ENCODE assay signal across 14 mouse cellular contexts in the genomic region with DNA sequence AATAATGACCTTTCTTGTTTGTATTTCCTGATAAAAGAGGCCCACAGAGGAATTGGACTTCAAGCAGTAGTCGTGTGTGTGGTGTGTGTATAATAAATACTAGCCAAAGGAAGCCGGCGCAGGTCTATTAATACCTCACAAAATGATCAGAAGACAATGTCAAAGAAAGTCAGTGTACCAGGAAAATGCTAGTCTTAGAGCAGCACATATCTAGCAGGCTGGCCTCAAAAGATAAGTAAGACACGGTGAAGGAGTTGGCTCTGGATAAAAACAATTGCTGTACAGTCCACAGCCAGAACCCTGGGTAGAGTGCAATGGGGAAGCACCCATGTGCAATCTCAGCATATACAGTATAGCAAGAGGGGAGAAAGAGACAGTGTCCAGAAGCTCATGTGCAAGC. TPM values are rescaled to one million over a fixed set of nuclear protein-coding genes. Genes with fewer than 3 reads are reported as not detected.
DNase-seq lines count a peak whose midpoint lies in the region; ATAC-seq and TF ChIP-seq lines count a peak whose summit lies in the region.
"Had no signal": no experiment of that assay in that cellular context is flagged by ENCODE, and none has a peak within 500 bp of the region (broad histone marks: within the 10 kb centered on the region; RNA-seq: fewer than 3 reads in every experiment).

No protein-coding gene starts in this region.

- WGBS in heart, embryonic 16.5 days = 55% methylated on average over 4 of the region's 4 CpGs
- WGBS in heart, adult 2 months = 34% methylated on average over 4 of the region's 4 CpGs
- 18% methylated on average over 4 of the region's 4 CpGs for WGBS in liver, embryonic 13.5 days (ENCODE audit: insufficient replicate concordance)
- WGBS in midbrain, embryonic 10.5 days = 93% methylated on average over 4 of the region's 4 CpGs

- H3K4me1 ChIP-seq in heart, embryonic 16.5 days (ENCODE audit: control insufficient read depth, insufficient read depth, low read length) = no peaks in the 10 kb centered on the region
- H3K4me1 ChIP-seq in heart, adult 2 months (ENCODE audit: control insufficient read depth, insufficient read depth, low read length) = no peaks in the 10 kb centered on the region
- H3K4me1 ChIP-seq in liver, embryonic 13.5 days (replicated peaks) = peaks cover 21% of the 10 kb centered on the region
- H3K4me1 ChIP-seq in midbrain, embryonic 10.5 days = no peaks in the 10 kb centered on the region
- H3K4me1 ChIP-seq: midbrain, embryonic 13.5 days had no signal

- no peaks in the 10 kb centered on the region for H3K9me3 ChIP-seq in heart, embryonic 16.5 days (replicated peaks; ENCODE audit: control insufficient read depth, low read length)
- H3K9me3 ChIP-seq in liver, embryonic 13.5 days (replicated peaks) = no peaks in the 10 kb centered on the region
- no peaks in the 10 kb centered on the region for H3K9me3 ChIP-seq in midbrain, embryonic 10.5 days (replicated peaks)
- H3K9me3 ChIP-seq: midbrain, embryonic 13.5 days had no signal

- no peak overlapping the region for H3K27ac ChIP-seq in heart, embryonic 16.5 days (ENCODE audit: low read length)
- H3K27ac ChIP-seq in heart, adult 2 months = no peak overlapping the region
- no peak overlapping the region; the same call in 1 of the 2 replicates for H3K27ac ChIP-seq in liver, embryonic 13.5 days
- no peak overlapping the region for H3K27ac ChIP-seq in midbrain, embryonic 10.5 days (replicated peaks)
- H3K27ac ChIP-seq: macrophage; midbrain, embryonic 13.5 days had no signal

- H3K79me2 ChIP-seq in heart, adult 2 months (replicated peaks; ENCODE audit: control insufficient read depth, insufficient read depth, low read length) = no peaks in the 10 kb centered on the region

- H3K36me3 ChIP-seq in heart, embryonic 16.5 days (ENCODE audit: control insufficient read depth, insufficient read depth) = peaks cover 25% of the 10 kb centered on the region
- H3K36me3 ChIP-seq in heart, adult 2 months (ENCODE audit: control insufficient read depth, insufficient read depth, low read length) = no peaks in the 10 kb centered on the region
- peaks cover 35% of the 10 kb centered on the region for H3K36me3 ChIP-seq in liver, embryonic 13.5 days
- H3K36me3 ChIP-seq in midbrain, embryonic 10.5 days = peaks cover 62% of the 10 kb centered on the region

- TF ChIP-seq CTCF in heart, adult 2 months (IDR thresholded peaks at IDR 0.05) = no peak

- no peak overlapping the region for H3K4me2 ChIP-seq in heart, embryonic 16.5 days (ENCODE audit: low read depth, low read length)
- 0 out of 2 replicates have a peak overlapping the region, but pooled peaks have one; percentile 24 for H3K4me2 ChIP-seq in liver, embryonic 13.5 days
- H3K4me2 ChIP-seq: heart, embryonic 11.5 days; midbrain, embryonic 13.5 days had no signal

- no peak for TF ChIP-seq EP300 in heart, adult 2 months (IDR thresholded peaks at IDR 0.05; ENCODE audit: insufficient read depth, low read depth, low read length)

- 0 out of 2 replicates have a peak, but pooled peaks have one; percentile 28 for ATAC-seq in heart, embryonic 16.5 days (replicated peaks; ENCODE audit: extremely low read depth, insufficient read depth, low FRiP score)
- ATAC-seq in common myeloid progenitor, adult 5-6 weeks (replicated peaks; ENCODE audit: low read depth, poor library complexity, severe bottlenecking) = peak; percentile 48
- peak; percentile 86 for ATAC-seq in liver, embryonic 13.5 days (ENCODE audit: low read depth)
- ATAC-seq in megakaryocyte-erythroid progenitor cell, adult 5-6 weeks (replicated peaks; ENCODE audit: low FRiP score, low TSS enrichment, poor library complexity, severe bottlenecking) = peak; percentile 89
- ATAC-seq: midbrain, embryonic 13.5 days had no signal

- intact Hi-C loops in heart, adult 2 months (cut with DNase I) = loop anchor here (2.0 kb wide), 1 partner anchor 250 kb away; no protein-coding TSS in a partner anchor

- H3K9ac ChIP-seq in heart, embryonic 16.5 days (ENCODE audit: low read length) = no peak overlapping the region
- no peak overlapping the region for H3K9ac ChIP-seq in heart, adult 2 months (ENCODE audit: low read depth, low read length)
- 0 out of 2 replicates have a peak overlapping the region, but pooled peaks have one; percentile 0 for H3K9ac ChIP-seq in liver, embryonic 13.5 days
- H3K9ac ChIP-seq: forebrain, postnatal 0 days; midbrain, embryonic 13.5 days had no signal

- no peaks in the 10 kb centered on the region for H3K27me3 ChIP-seq in heart, embryonic 16.5 days (ENCODE audit: control insufficient read depth, insufficient read depth, low read length)
- no peaks in the 10 kb centered on the region for H3K27me3 ChIP-seq in heart, adult 2 months (ENCODE audit: control insufficient read depth, insufficient read depth, low read length)
- H3K27me3 ChIP-seq in liver, embryonic 13.5 days = no peaks in the 10 kb centered on the region
- no peaks in the 10 kb centered on the region for H3K27me3 ChIP-seq in midbrain, embryonic 10.5 days (ENCODE audit: low read depth, poor library complexity, severe bottlenecking)
- H3K27me3 ChIP-seq: midbrain, embryonic 13.5 days had no signal

- no peak for DNase-seq in heart, adult 2 months
- peak; percentile 28 for DNase-seq in liver, embryonic 13.5 days
- DNase-seq in spleen, postnatal 36 days (ENCODE audit: low spot score in 2 of 2) = no peak
- DNase-seq in midbrain, embryonic 10.5 days (ENCODE audit: low spot score) = no peak
- no peak for DNase-seq in lung, adult 18-20 months
- DNase-seq: cerebellum, adult 11-12 months; thymus, postnatal 36 days had no signal

- no peak for TF ChIP-seq POLR2A in heart, adult 2 months (IDR thresholded peaks at IDR 0.05; ENCODE audit: insufficient read depth, low read depth, low read length)

- no peak overlapping the region for H3K4me3 ChIP-seq in heart, embryonic 16.5 days (ENCODE audit: low read length)
- no peak overlapping the region for H3K4me3 ChIP-seq in heart, adult 2 months
- H3K4me3 ChIP-seq in liver, embryonic 13.5 days (replicated peaks) = no peak overlapping the region
- H3K4me3 ChIP-seq in midbrain, embryonic 10.5 days = no peak overlapping the region
- H3K4me3 ChIP-seq: midbrain, embryonic 13.5 days had no signal

RNA-seq across cellular contexts. Expression of a gene that starts 18.3 kb away (rescaled TPM):
- 11.5 and 12.0 TPM in 2 replicates for polyA plus RNA-seq in heart, embryonic 16.5 days (2015; fragmentation: Nextera tagmentation; extraction: Ambion mirVana)
- total RNA-seq in heart, adult 2 months (2021) = 1 to 10 TPM; 8.1 to 8.8 TPM
- polyA plus RNA-seq in heart, adult 2 months (2012; rRNA removed) = 2.1 and 2.3 TPM in 2 replicates
- 8.9 and 10.2 TPM in 2 replicates for total RNA-seq in common myeloid progenitor, adult 5-6 weeks (2017)
- 4.6 and 5.2 TPM in 2 replicates for polyA plus RNA-seq in liver, embryonic 13.5 days (2015; fragmentation: Nextera tagmentation; extraction: Ambion mirVana)
- 7.3 and 7.5 TPM in 2 replicates for total RNA-seq in megakaryocyte-erythroid progenitor cell, adult 5-6 weeks (2014; fragmentation: Nextera tagmentation)
- 7.8 and 10.9 TPM in 2 replicates for total RNA-seq in megakaryocyte-erythroid progenitor cell, adult 5-6 weeks (2017)
- 42.6 and 46.7 TPM in 2 replicates for polyA plus RNA-seq in midbrain, embryonic 10.5 days (2016; fragmentation: Nextera tagmentation; extraction: Ambion mirVana)

RNA-seq across cellular contexts. Expression of a gene that starts 20.6 kb away (rescaled TPM):
- polyA plus RNA-seq in heart, embryonic 16.5 days (2015; fragmentation: Nextera tagmentation; extraction: Ambion mirVana) = 37.6 and 42.7 TPM in 2 replicates
- 10 to 100 TPM; 10.1 to 11.7 TPM for total RNA-seq in heart, adult 2 months (2021)
- polyA plus RNA-seq in heart, adult 2 months (2012; rRNA removed) = 5.9 and 9.4 TPM in 2 replicates
- 16.6 and 20.7 TPM in 2 replicates for total RNA-seq in common myeloid progenitor, adult 5-6 weeks (2017)
- polyA plus RNA-seq in liver, embryonic 13.5 days (2015; fragmentation: Nextera tagmentation; extraction: Ambion mirVana) = 15.4 and 16.0 TPM in 2 replicates
- total RNA-seq in megakaryocyte-erythroid progenitor cell, adult 5-6 weeks (2014; fragmentation: Nextera tagmentation) = 14.4 and 18.0 TPM in 2 replicates
- 10.8 and 16.5 TPM in 2 replicates for total RNA-seq in megakaryocyte-erythroid progenitor cell, adult 5-6 weeks (2017)
- polyA plus RNA-seq in midbrain, embryonic 10.5 days (2016; fragmentation: Nextera tagmentation; extraction: Ambion mirVana) = 105 and 114 TPM in 2 replicates

RNA-seq across cellular contexts. Expression of a gene that starts 23.6 kb away (rescaled TPM):
- 280 and 293 TPM in 2 replicates for polyA plus RNA-seq in heart, embryonic 16.5 days (2015; fragmentation: Nextera tagmentation; extraction: Ambion mirVana)
- 100 to 1,000 TPM; 121 to 135 TPM for total RNA-seq in heart, adult 2 months (2021)
- 116 and 149 TPM in 2 replicates for polyA plus RNA-seq in heart, adult 2 months (2012; rRNA removed)
- 30.2 and 54.0 TPM in 2 replicates for total RNA-seq in common myeloid progenitor, adult 5-6 weeks (2017)
- polyA plus RNA-seq in liver, embryonic 13.5 days (2015; fragmentation: Nextera tagmentation; extraction: Ambion mirVana) = 180 TPM in 2 replicates
- 81.1 and 121 TPM in 2 replicates for total RNA-seq in megakaryocyte-erythroid progenitor cell, adult 5-6 weeks (2014; fragmentation: Nextera tagmentation)
- 51.6 and 66.1 TPM in 2 replicates for total RNA-seq in megakaryocyte-erythroid progenitor cell, adult 5-6 weeks (2017)
- 369 and 387 TPM in 2 replicates for polyA plus RNA-seq in midbrain, embryonic 10.5 days (2016; fragmentation: Nextera tagmentation; extraction: Ambion mirVana)

RNA-seq across cellular contexts. Expression of a gene that starts 34.5 kb away (rescaled TPM):
- polyA plus RNA-seq in heart, embryonic 16.5 days (2015; fragmentation: Nextera tagmentation; extraction: Ambion mirVana) = 11.6 and 13.0 TPM in 2 replicates
- total RNA-seq in heart, adult 2 months (2021) = 1 to 10 TPM; 7.3 to 7.5 TPM
- 15.2 and 16.3 TPM in 2 replicates for polyA plus RNA-seq in heart, adult 2 months (2012; rRNA removed)
- 23.0 and 33.7 TPM in 2 replicates for total RNA-seq in common myeloid progenitor, adult 5-6 weeks (2017)
- polyA plus RNA-seq in liver, embryonic 13.5 days (2015; fragmentation: Nextera tagmentation; extraction: Ambion mirVana) = 5.9 and 7.4 TPM in 2 replicates
- 37.3 and 53.0 TPM in 2 replicates for total RNA-seq in megakaryocyte-erythroid progenitor cell, adult 5-6 weeks (2014; fragmentation: Nextera tagmentation)
- total RNA-seq in megakaryocyte-erythroid progenitor cell, adult 5-6 weeks (2017) = 18.9 and 32.8 TPM in 2 replicates
- 27.8 and 28.5 TPM in 2 replicates for polyA plus RNA-seq in midbrain, embryonic 10.5 days (2016; fragmentation: Nextera tagmentation; extraction: Ambion mirVana)

RNA-seq across cellular contexts. Expression of a gene that starts 35.0 kb away (rescaled TPM):
- polyA plus RNA-seq in heart, embryonic 16.5 days (2015; fragmentation: Nextera tagmentation; extraction: Ambion mirVana) = 113 and 126 TPM in 2 replicates
- 1 to 10 TPM; 8.8 to 9.6 TPM for total RNA-seq in heart, adult 2 months (2021)
- 8.5 and 9.8 TPM in 2 replicates for polyA plus RNA-seq in heart, adult 2 months (2012; rRNA removed)
- total RNA-seq in common myeloid progenitor, adult 5-6 weeks (2017) = 456 and 545 TPM in 2 replicates
- 224 and 255 TPM in 2 replicates for polyA plus RNA-seq in liver, embryonic 13.5 days (2015; fragmentation: Nextera tagmentation; extraction: Ambion mirVana)
- 343 and 361 TPM in 2 replicates for total RNA-seq in megakaryocyte-erythroid progenitor cell, adult 5-6 weeks (2014; fragmentation: Nextera tagmentation)
- 397 and 503 TPM in 2 replicates for total RNA-seq in megakaryocyte-erythroid progenitor cell, adult 5-6 weeks (2017)
- polyA plus RNA-seq in midbrain, embryonic 10.5 days (2016; fragmentation: Nextera tagmentation; extraction: Ambion mirVana) = 376 and 423 TPM in 2 replicates

Comparison
In these comparisons a context has a peak if more than half of its experiments do, and no peak if none do; other contexts are left out.
1. ATAC-seq: peak in every context shown above with its lines; median percentile 89 in megakaryocyte-erythroid progenitor cell, adult 5-6 weeks; 86 in liver, embryonic 13.5 days; 48 in common myeloid progenitor, adult 5-6 weeks; 28 in heart, embryonic 16.5 days.